8 mouse cellular contexts compared by ENCODE assay signal in genomic region chr2:124612276-124612675, GRCm38 (mm10).
DNase-seq lines count a peak whose midpoint lies in the region; ATAC-seq lines count a peak whose summit lies in the region.

No protein-coding gene starts in this region.

- H3K4me2 ChIP-seq in midbrain, embryonic 11.5 days, result peak overlapping the region; percentile 19

- ATAC-seq in midbrain, embryonic 11.5 days (ENCODE audit: low FRiP score), result no peak

- no peak for DNase-seq in heart, embryonic 10.5 days (ENCODE audit: low spot score)
- no peak for DNase-seq in heart, postnatal 25 days (ENCODE audit: low spot score)
- peak; percentile 56 for DNase-seq in cerebellum, adult 8-10 months
- DNase-seq in hindbrain, embryonic 10.5 days (ENCODE audit: low spot score), result peak; percentile 30
- peak; percentile 73 for DNase-seq in midbrain, embryonic 11.5 days (ENCODE audit: low spot score, missing footprints)
- no peak for DNase-seq in thymus, adult 18-20 months
- no peak for DNase-seq in frontal cortex, postnatal 25 days (ENCODE audit: low spot score in 2 of 2)
- no peak for DNase-seq in frontal cortex, adult 2 months (ENCODE audit: extremely low spot score in 1 of 2, low spot score in 1 of 2)

- H3K9ac ChIP-seq in midbrain, embryonic 11.5 days (ENCODE audit: low read length), result no peak overlapping the region

- H3K9me3 ChIP-seq in heart, embryonic 10.5 days, result no peaks in the 10 kb centered on the region
- H3K9me3 ChIP-seq in hindbrain, embryonic 10.5 days, result no peaks in the 10 kb centered on the region
- H3K9me3 ChIP-seq in midbrain, embryonic 11.5 days (ENCODE audit: control insufficient read depth, low read length), result no peaks in the 10 kb centered on the region

- H3K27me3 ChIP-seq in heart, embryonic 10.5 days (ENCODE audit: insufficient read depth, poor library complexity, severe bottlenecking), result no peaks in the 10 kb centered on the region
- peaks cover 35% of the 10 kb centered on the region for H3K27me3 ChIP-seq in hindbrain, embryonic 10.5 days (ENCODE audit: insufficient read depth, poor library complexity, severe bottlenecking)
- H3K27me3 ChIP-seq in midbrain, embryonic 11.5 days (ENCODE audit: control insufficient read depth, insufficient read depth, low read length), result peaks cover 9% of the 10 kb centered on the region

- H3K36me3 ChIP-seq in heart, embryonic 10.5 days, result no peaks in the 10 kb centered on the region
- H3K36me3 ChIP-seq in hindbrain, embryonic 10.5 days, result no peaks in the 10 kb centered on the region
- no peaks in the 10 kb centered on the region for H3K36me3 ChIP-seq in midbrain, embryonic 11.5 days (ENCODE audit: control insufficient read depth, insufficient read depth, low read length)

- H3K4me1 ChIP-seq in heart, embryonic 10.5 days, result peaks cover 76% of the 10 kb centered on the region
- peaks cover 72% of the 10 kb centered on the region for H3K4me1 ChIP-seq in hindbrain, embryonic 10.5 days (replicated peaks)
- peaks cover 13% of the 10 kb centered on the region; the same call in 1 of the 2 replicates for H3K4me1 ChIP-seq in midbrain, embryonic 11.5 days (ENCODE audit: control insufficient read depth, insufficient read depth, low read length)

- peak overlapping the region; percentile 94; the same call in 1 of the 2 replicates for H3K27ac ChIP-seq in heart, embryonic 10.5 days
- peak overlapping the region; percentile 92 for H3K27ac ChIP-seq in hindbrain, embryonic 10.5 days
- no peak overlapping the region for H3K27ac ChIP-seq in midbrain, embryonic 11.5 days (ENCODE audit: low read depth, low read length)

- peak overlapping the region; percentile 86 for H3K4me3 ChIP-seq in heart, embryonic 10.5 days
- H3K4me3 ChIP-seq in hindbrain, embryonic 10.5 days, result peak overlapping the region; percentile 85
- H3K4me3 ChIP-seq in midbrain, embryonic 11.5 days (ENCODE audit: low read depth, low read length), result peak overlapping the region; percentile 5

- intact Hi-C loops in heart, postnatal 25 days (cut with DNase I), result loop anchor here (2.0 to 5.0 kb wide), 3 partner anchors 39 to 160 kb away; no protein-coding TSS in a partner anchor

- WGBS in heart, embryonic 10.5 days, result 35% methylated on average over 6 of the region's 6 CpGs
- 47% methylated on average over 6 of the region's 6 CpGs for WGBS in hindbrain, embryonic 10.5 days
- WGBS in midbrain, embryonic 11.5 days, result 37% methylated on average over 6 of the region's 6 CpGs

Comparison
In these comparisons a context has a peak if more than half of its experiments do, and no peak if none do; other contexts are left out.
1. DNase-seq: peak in cerebellum, adult 8-10 months (single experiment), hindbrain, embryonic 10.5 days (single experiment) and midbrain, embryonic 11.5 days (single experiment); none in heart, embryonic 10.5 days (single experiment), heart, postnatal 25 days (single experiment), thymus, adult 18-20 months (0 of 2), frontal cortex, postnatal 25 days (0 of 2) and frontal cortex, adult 2 months (0 of 2).
2. H3K4me3 ChIP-seq: peak in every context shown above with its lines; median percentile 86 in heart, embryonic 10.5 days; 85 in hindbrain, embryonic 10.5 days; 5 in midbrain, embryonic 11.5 days.